Mouse (Mus musculus) testis, adult 2 months (tissue): ENCODE data around the gene 1700023F06Rik. TPM values are rescaled to one million over a fixed set of nuclear protein-coding genes. Genes with fewer than 3 reads are reported as not detected.

ENCODE experiments used
- H3K27ac ChIP-seq: fragments of 200-500 bp; 2 replicates; pipeline ENCODE4 v1.5.1; 2012; ENCODE audit warnings: low read depth, low read length; ENCODE audit not compliant: control insufficient read depth, insufficient read depth
- H3K27me3 ChIP-seq: fragments of 200-500 bp; 2 replicates; pipeline ENCODE4 v1.6.1; 2012; ENCODE audit warnings: mild to moderate bottlenecking, low read length, moderate library complexity; ENCODE audit not compliant: control insufficient read depth, insufficient read depth
- H3K36me3 ChIP-seq: fragments of 200-500 bp; 2 replicates; pipeline ENCODE4 v1.6.1; 2012; ENCODE audit warnings: mild to moderate bottlenecking, low read length; ENCODE audit not compliant: control insufficient read depth, insufficient read depth
- H3K4me1 ChIP-seq: fragments of 200-500 bp; 2 replicates; pipeline ENCODE4 v1.6.1; 2012; ENCODE audit warnings: low read length; ENCODE audit not compliant: control insufficient read depth, insufficient read depth
- H3K4me3 ChIP-seq: fragments of 200-500 bp; 2 replicates; pipeline ENCODE4 v1.5.1; 2012; ENCODE audit warnings: low read depth, mild to moderate bottlenecking, low read length, moderate library complexity, mixed read lengths; ENCODE audit not compliant: control insufficient read depth
- CTCF ChIP-seq: fragments of 200-500 bp; IDR thresholded peaks from 2 replicates; pipeline ENCODE4 v1.5.1; 2012; ENCODE audit warnings: low read depth, mild to moderate bottlenecking, inconsistent platforms, low read length, moderate library complexity; ENCODE audit not compliant: control insufficient read depth, insufficient read depth, insufficient replicate concordance
- POLR2A ChIP-seq: fragments of 200-500 bp; IDR thresholded peaks from 2 replicates; pipeline ENCODE4 v1.6.1; 2012; ENCODE audit warnings: low read depth, mild to moderate bottlenecking, inconsistent platforms, low read length, moderate library complexity; ENCODE audit not compliant: control insufficient read depth
- polyA plus RNA-seq: library from polyadenylated mRNA; depleted of rRNA; stranded (reverse); fragments of >200 nt; gene quantifications from 2 replicates; pipeline ENCODE4 v1.2.3, GENCODE M21; 2012

Gene 1700023F06Rik
- polyA plus RNA-seq, 1 experiment: 451 TPM

DNA sequence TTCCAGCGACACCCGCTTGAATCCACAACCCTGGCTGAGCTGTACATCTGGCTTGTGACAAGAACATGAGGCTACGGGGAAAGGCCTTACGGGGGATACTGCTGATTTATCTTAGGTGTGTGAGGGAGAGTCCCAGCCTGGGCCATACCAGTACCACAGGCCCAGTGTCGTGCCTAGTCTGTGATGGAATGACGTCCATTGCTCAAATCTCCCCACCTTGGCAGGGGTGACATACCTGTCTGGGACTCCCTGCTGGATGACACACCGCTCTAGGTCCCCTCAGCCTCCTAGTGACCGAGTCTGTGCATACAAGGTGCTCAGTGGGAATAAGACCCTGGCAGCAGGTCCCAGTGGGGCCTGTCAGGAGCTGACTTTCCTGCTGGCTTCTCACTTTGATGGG is 29.6 kb downstream of the 1700023F06Rik start:
- Histone ChIP-seq H3K36me3 (no peaks in the 10 kb centered on the region), H3K27me3 (no peaks in the 10 kb centered on the region), H3K4me3 (no peak overlapping the region), H3K27ac (no peak overlapping the region), H3K4me1 (no peaks in the 10 kb centered on the region; the same call in 1 of the 2 replicates)
- TF ChIP-seq CTCF (no peak), POLR2A (no peak)

GRCm38 (mm10) chr11:103177815-103178485 is 30.4 kb downstream of the 1700023F06Rik start:
- Histone ChIP-seq H3K4me1 (no peaks in the 10 kb centered on the region; the same call in 1 of the 2 replicates), H3K27me3 (no peaks in the 10 kb centered on the region), H3K36me3 (no peaks in the 10 kb centered on the region), H3K4me3 (no peak overlapping the region), H3K27ac (no peak overlapping the region)
- TF ChIP-seq POLR2A: no peak
- TF ChIP-seq CTCF: no peak

- H3K27me3 ChIP-seq: no peaks in the 10 kb centered on the region
- H3K36me3 ChIP-seq: no peaks in the 10 kb centered on the region
- TF ChIP-seq POLR2A (no peak), CTCF (no peak)
- H3K4me3 ChIP-seq: no peak overlapping the region
- H3K4me1 ChIP-seq: no peaks in the 10 kb centered on the region; the same call in 1 of the 2 replicates
- H3K27ac ChIP-seq: no peak overlapping the region
Observed at GRCm38 (mm10) chr11:103177216-103177615, 31.1 kb downstream of the 1700023F06Rik start.

GRCm38 (mm10) chr11:103176510-103176909 is 31.8 kb downstream of the 1700023F06Rik start:
- no peak overlapping the region for H3K27ac ChIP-seq
- H3K36me3 ChIP-seq: no peaks in the 10 kb centered on the region
- no peaks in the 10 kb centered on the region for H3K27me3 ChIP-seq
- TF ChIP-seq CTCF: no peak
- no peak for TF ChIP-seq POLR2A
- H3K4me1 ChIP-seq: no peaks in the 10 kb centered on the region; the same call in 1 of the 2 replicates
- no peak overlapping the region for H3K4me3 ChIP-seq

DNA sequence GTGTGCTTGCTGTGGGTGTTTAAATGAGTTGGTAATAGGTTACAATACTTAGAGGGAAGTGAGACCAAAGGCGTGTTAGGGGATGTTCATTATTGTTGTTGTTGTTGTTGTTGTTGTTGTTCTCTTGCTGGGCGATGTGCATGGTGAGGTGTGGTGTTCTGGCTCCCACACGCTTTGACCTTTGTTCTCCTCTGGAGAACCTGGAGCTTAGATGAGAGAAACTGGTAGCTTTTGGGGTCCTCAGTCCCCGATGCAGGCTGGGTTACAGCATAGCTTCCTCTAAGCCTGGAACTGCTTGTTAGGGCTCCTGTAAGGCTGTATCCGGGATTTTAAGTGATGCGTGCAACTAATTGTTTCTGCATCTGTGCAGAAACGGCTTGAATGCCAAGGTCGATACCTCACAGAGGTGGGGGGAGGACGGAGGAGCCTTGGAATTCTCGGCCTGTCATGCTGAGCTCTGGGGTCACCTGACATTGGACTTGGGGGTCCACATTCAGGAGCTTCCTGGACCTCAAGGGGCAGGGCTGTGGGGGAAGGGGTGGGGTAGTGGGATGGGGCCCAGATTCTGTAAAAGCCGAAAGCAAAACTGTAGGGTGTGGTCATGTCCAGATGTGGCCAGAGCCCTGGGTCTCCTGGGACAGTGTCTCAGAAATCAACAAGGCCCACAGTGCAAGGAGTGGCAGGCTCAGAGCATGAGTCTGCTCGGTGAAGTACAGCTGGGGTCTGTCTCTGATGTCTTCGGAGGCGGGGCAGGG is 32.5 kb downstream of the 1700023F06Rik start:
- no peak overlapping the region for H3K4me3 ChIP-seq
- TF ChIP-seq CTCF (no peak), POLR2A (no peak)
- no peaks in the 10 kb centered on the region for H3K36me3 ChIP-seq
- no peaks in the 10 kb centered on the region for H3K27me3 ChIP-seq
- peaks cover 3% of the 10 kb centered on the region; the same call in 1 of the 2 replicates for H3K4me1 ChIP-seq
- no peak overlapping the region for H3K27ac ChIP-seq

DNA sequence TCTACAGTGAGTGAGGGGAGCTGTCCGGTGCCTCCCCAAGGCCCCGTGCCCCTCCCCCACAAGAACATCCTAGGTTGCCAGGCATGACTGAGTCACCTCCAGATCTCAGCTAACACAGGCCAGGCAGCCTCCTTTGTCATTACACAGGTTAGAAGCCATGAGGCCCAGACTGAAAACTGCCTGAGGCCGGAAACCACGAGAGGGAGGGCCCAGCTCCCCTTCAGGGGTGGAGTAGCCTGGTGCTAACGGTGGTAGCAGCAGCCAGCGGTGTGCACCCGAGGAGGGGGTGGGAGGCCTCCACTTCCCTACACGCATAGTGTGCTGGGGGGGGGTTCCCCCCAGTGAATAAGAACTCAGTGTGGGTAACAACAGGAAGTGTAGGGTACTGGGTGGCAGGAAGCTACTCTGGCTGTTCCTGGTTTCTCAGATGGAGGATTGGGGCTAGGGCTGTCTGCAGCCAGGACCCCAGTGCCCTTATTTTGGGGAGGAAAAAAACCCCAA is 33.4 kb downstream of the 1700023F06Rik start:
- no peak overlapping the region for H3K4me3 ChIP-seq
- H3K4me1 ChIP-seq: peaks cover 5% of the 10 kb centered on the region; the same call in 1 of the 2 replicates
- no peak overlapping the region for H3K27ac ChIP-seq
- no peak for TF ChIP-seq CTCF
- no peak for TF ChIP-seq POLR2A
- no peaks in the 10 kb centered on the region for H3K36me3 ChIP-seq
- H3K27me3 ChIP-seq: no peaks in the 10 kb centered on the region

- Histone ChIP-seq H3K4me3 (no peak overlapping the region), H3K4me1 (peaks cover 5% of the 10 kb centered on the region; the same call in 1 of the 2 replicates), H3K27ac (no peak overlapping the region), H3K36me3 (no peaks in the 10 kb centered on the region), H3K27me3 (no peaks in the 10 kb centered on the region)
- no peak for TF ChIP-seq CTCF
- no peak for TF ChIP-seq POLR2A
Observed at GRCm38 (mm10) chr11:103174411-103174832, 33.9 kb downstream of the 1700023F06Rik start.
